ENCODE assay signal across 8 mouse cellular contexts in the genomic region with DNA sequence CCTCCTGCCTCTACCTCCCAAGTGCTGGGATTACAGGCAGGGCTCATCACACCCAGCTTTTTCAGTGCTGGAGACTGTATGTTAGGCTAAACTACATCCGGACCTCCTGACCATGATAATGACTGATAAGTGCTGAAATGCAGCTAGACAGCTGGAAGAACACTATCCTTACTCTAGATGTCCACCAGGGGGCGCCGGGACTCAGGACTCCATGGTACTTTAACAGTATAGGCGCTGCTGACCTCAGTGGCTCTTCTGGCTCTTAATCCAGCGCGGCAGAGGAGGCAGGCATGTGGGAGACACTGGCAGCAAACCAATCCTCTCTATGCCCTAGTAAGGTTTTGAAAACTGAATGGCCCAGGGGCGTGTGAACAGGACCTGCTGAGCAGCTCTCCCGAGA. TPM values are rescaled to one million over a fixed set of nuclear protein-coding genes. Genes with fewer than 3 reads are reported as not detected.
DNase-seq lines count a peak whose midpoint lies in the region; ATAC-seq lines count a peak whose summit lies in the region.

No protein-coding gene starts in this region.

- peak; percentile 81 for DNase-seq in T-cell, adult 2 months (ENCODE audit: low spot score)
- peak; percentile 84 to 91 for DNase-seq in cerebellum, postnatal 25 days
- peak; percentile 81 for DNase-seq in gastrocnemius, adult 18-20 months (ENCODE audit: low spot score)
- peak; percentile 52 for DNase-seq in hindlimb bud, embryonic 11.5 days (ENCODE audit: extremely low spot score, low read depth, low spot score)
- DNase-seq in left cerebral cortex, adult 18-20 months (ENCODE audit: low spot score in 2 of 2), result peak; percentile 81 to 90
- peak; percentile 84 for DNase-seq in retina, postnatal 7 days (ENCODE audit: low read depth, low spot score)
- DNase-seq in thymus, postnatal 4 days, result peak; percentile 94

- ATAC-seq in megakaryocyte, adult 5-6 weeks (ENCODE audit: poor library complexity, severe bottlenecking), result peak; percentile 95

RNA-seq across cellular contexts. Expression of gene Tnk2, which starts 5.2 kb away (rescaled TPM):
- total RNA-seq in gastrocnemius, adult 18-20 months (2021), result 10 to 100 TPM; 44.9 to 46.5 TPM
- 100 to 1,000 TPM; 245 to 253 TPM for total RNA-seq in left cerebral cortex, adult 18-20 months (2021)
- total RNA-seq in megakaryocyte, adult 5-6 weeks (2015), result 5.5 and 12.0 TPM in 2 replicates
- total RNA-seq in megakaryocyte, adult 5-6 weeks (2017), result 6.4 and 8.6 TPM in 2 replicates

RNA-seq across cellular contexts. Expression of gene Tfrc, which starts 29.8 kb away (rescaled TPM):
- 10 to 100 TPM; 51.9 to 58.7 TPM for total RNA-seq in gastrocnemius, adult 18-20 months (2021)
- total RNA-seq in left cerebral cortex, adult 18-20 months (2021), result 10 to 100 TPM; 51.8 to 61.6 TPM
- 29.5 and 41.5 TPM in 2 replicates for total RNA-seq in megakaryocyte, adult 5-6 weeks (2015)
- 29.6 and 44.3 TPM in 2 replicates for total RNA-seq in megakaryocyte, adult 5-6 weeks (2017)

Comparison
In these comparisons a context has a peak if more than half of its experiments do, and no peak if none do; other contexts are left out.
1. Peak in every context shown above with its lines: DNase-seq and ATAC-seq.